Mouse (Mus musculus) heart, adult 2 months (tissue): ENCODE measurements around the gene Slc25a26. TPM values are rescaled to one million over a fixed set of nuclear protein-coding genes. Genes with fewer than 3 reads are reported as not detected.
A peak's percentile ranks its signal among the peaks of the same experiment; 100 is the strongest.

Experiments
- DNase-seq, 2 experiments: peaks; one replicate each; pipeline ENCODE4 v3.0.0; 2021
- H3K27ac ChIP-seq: fragments of 200-600 bp; 2 replicates; pipeline ENCODE4 v1.8.1; 2022
- H3K27me3 ChIP-seq: fragments of 200-500 bp; 2 replicates; pipeline ENCODE4 v1.6.1; 2012; ENCODE audit warnings: mild to moderate bottlenecking, low read length, inconsistent platforms, mixed read lengths; ENCODE audit not compliant: control insufficient read depth, insufficient read depth
- H3K36me3 ChIP-seq: fragments of 200-500 bp; 2 replicates; pipeline ENCODE4 v1.6.1; 2012; ENCODE audit warnings: low read length, inconsistent platforms; ENCODE audit not compliant: control insufficient read depth, insufficient read depth
- H3K4me1 ChIP-seq: fragments of 200-500 bp; 2 replicates; pipeline ENCODE4 v1.6.1; 2011; ENCODE audit warnings: low read length; ENCODE audit not compliant: control insufficient read depth, insufficient read depth
- H3K4me3 ChIP-seq: fragments of 200-600 bp; 2 replicates; pipeline ENCODE4 v1.8.1; 2022
- H3K79me2 ChIP-seq: fragments of 200-500 bp; replicated peaks from 2 replicates; pipeline ENCODE4 v1.6.1; 2012; ENCODE audit warnings: mild to moderate bottlenecking, inconsistent platforms, low read length, moderate library complexity, mixed read lengths; ENCODE audit not compliant: control insufficient read depth, insufficient read depth
- H3K9ac ChIP-seq: fragments of 200-500 bp; 2 replicates; pipeline ENCODE4 v1.6.1; 2012; ENCODE audit warnings: low read depth, mild to moderate bottlenecking, control low read depth, inconsistent platforms, low read length, mixed read lengths
- CTCF ChIP-seq: fragments of 200-600 bp; IDR thresholded peaks from 2 replicates; pipeline ENCODE4 v1.8.1; 2022; ENCODE audit warnings: antibody characterized with exemption, mild to moderate bottlenecking, moderate library complexity
- EP300 ChIP-seq: fragments of 200-500 bp; IDR thresholded peaks from 2 replicates; pipeline ENCODE4 v1.6.1; 2011; ENCODE audit warnings: low read depth, low read length, control low read depth; ENCODE audit not compliant: insufficient read depth
- POLR2A ChIP-seq: fragments of 200-500 bp; IDR thresholded peaks from 2 replicates; pipeline ENCODE4 v1.6.1; 2011; ENCODE audit warnings: mild to moderate bottlenecking, low read depth, low read length, control low read depth; ENCODE audit not compliant: insufficient read depth
- WGBS: fragments of 180-500 bp; shearing (Covaris S2); methylation state at CpG from one replicate; pipeline ENCODE4 v1.1.7; 2018; 5-methylcytosine and 5-hydroxymethylcytosine counted together
- intact Hi-C: fragments of 180-260 bp; cut with DNase I; formaldehyde crosslinking; loops from one replicate; pipeline ENCODE4 v1.15.1; 2025
- polyA plus RNA-seq: library from polyadenylated mRNA; depleted of rRNA; stranded (reverse); fragments of >200 nt; gene quantifications from 2 replicates; pipeline ENCODE4 v1.2.3, GENCODE M21; 2012
- total RNA-seq, 2 experiments: library from RNA; stranded (reverse); gene quantifications; 2 replicates each; pipeline ENCODE4 v1.2.3; 2021

The Slc25a26 gene
- total and polyA plus RNA-seq, 3 experiments, result 18.0 to 19.2 (median 18.7) TPM

GRCm38 (mm10) chr6:94640297-94640696 lies 140.2 kb downstream of the Slc25a26 start:
- intact Hi-C loops, result no loop called here
- no peak overlapping the region for H3K9ac ChIP-seq
- peaks cover 15% of the 10 kb centered on the region for H3K4me1 ChIP-seq

GRCm38 (mm10) chr6:94642048-94642447 lies 141.9 kb downstream of the Slc25a26 start:
- H3K27ac ChIP-seq, result no peak overlapping the region
- 73% methylated on average over 1 of the region's 1 CpGs for WGBS
- no peaks in the 10 kb centered on the region for H3K27me3 ChIP-seq
- H3K36me3 ChIP-seq, result no peaks in the 10 kb centered on the region
- intact Hi-C loops, result no loop called here
- H3K4me3 ChIP-seq, result no peak overlapping the region
- H3K4me1 ChIP-seq, result peaks cover 20% of the 10 kb centered on the region
- no peak overlapping the region for H3K9ac ChIP-seq
- 0 out of 2 replicates have a peak, but pooled peaks cover 2% of the 10 kb centered on the region for H3K79me2 ChIP-seq
- TF ChIP-seq CTCF (no peak), EP300 (no peak), POLR2A (no peak)
- no peak for DNase-seq

More at GRCm38 (mm10) chr6:94640297-94640696, 140.2 kb downstream of the Slc25a26 start:
- 0 out of 2 replicates have a peak, but pooled peaks cover 2% of the 10 kb centered on the region for H3K79me2 ChIP-seq
- no peaks in the 10 kb centered on the region for H3K36me3 ChIP-seq
- peak in 1 of 2 experiments; percentile 53 for DNase-seq
- TF ChIP-seq CTCF (no peak), EP300 (no peak), POLR2A (no peak)
- 29% methylated on average over 7 of the region's 7 CpGs for WGBS
- no peaks in the 10 kb centered on the region for H3K27me3 ChIP-seq
- H3K4me3 ChIP-seq, result no peak overlapping the region
- no peak overlapping the region for H3K27ac ChIP-seq

GRCm38 (mm10) chr6:94643989-94644388 lies 143.9 kb downstream of the Slc25a26 start:
- Histone ChIP-seq H3K36me3 (peaks cover 3% of the 10 kb centered on the region), H3K79me2 (0 out of 2 replicates have a peak, but pooled peaks cover 2% of the 10 kb centered on the region), H3K27me3 (no peaks in the 10 kb centered on the region), H3K4me1 (peaks cover 32% of the 10 kb centered on the region), H3K4me3 (no peak overlapping the region), H3K27ac (no peak overlapping the region; the same call in 1 of the 2 replicates), H3K9ac (no peak overlapping the region)
- 78% methylated on average over 2 of the region's 2 CpGs for WGBS
- TF ChIP-seq EP300, result no peak
- no peak for TF ChIP-seq POLR2A
- no peak for TF ChIP-seq CTCF
- intact Hi-C loops, result no loop called here
- no peak for DNase-seq

DNA sequence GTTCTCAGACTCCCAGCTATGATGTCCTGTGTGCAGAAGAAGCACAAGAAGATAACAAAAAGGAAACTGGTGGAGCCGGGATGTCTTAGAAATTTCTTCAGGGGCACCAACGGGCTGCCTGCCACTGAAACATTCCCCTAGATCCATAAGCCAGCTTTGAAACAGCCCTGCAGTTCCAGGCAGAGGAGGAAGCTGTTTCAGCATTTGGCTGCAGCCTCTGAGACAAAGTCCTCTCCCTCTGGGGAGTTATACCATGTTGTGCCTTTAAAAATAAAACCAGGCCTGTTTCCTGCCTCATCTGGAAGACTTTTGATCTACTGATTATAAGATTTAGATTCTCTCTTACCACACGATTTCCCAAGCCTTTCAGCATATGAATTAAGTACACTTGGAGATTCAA lies 144.5 kb downstream of the Slc25a26 start:
- Histone ChIP-seq H3K27ac (peak overlapping the region; percentile 18; the same call in 1 of the 2 replicates), H3K36me3 (peaks cover 3% of the 10 kb centered on the region), H3K4me1 (peaks cover 32% of the 10 kb centered on the region), H3K79me2 (0 out of 2 replicates have a peak, but pooled peaks cover 2% of the 10 kb centered on the region), H3K4me3 (no peak overlapping the region), H3K9ac (no peak overlapping the region), H3K27me3 (no peaks in the 10 kb centered on the region)
- intact Hi-C loops, result loop anchor here (5.0 kb wide), 1 partner anchor 53 kb away; no protein-coding TSS in a partner anchor
- WGBS, result 34% methylated on average over 3 of the region's 3 CpGs
- DNase-seq, result no peak
- TF ChIP-seq POLR2A (no peak), CTCF (no peak), EP300 (no peak)

DNA sequence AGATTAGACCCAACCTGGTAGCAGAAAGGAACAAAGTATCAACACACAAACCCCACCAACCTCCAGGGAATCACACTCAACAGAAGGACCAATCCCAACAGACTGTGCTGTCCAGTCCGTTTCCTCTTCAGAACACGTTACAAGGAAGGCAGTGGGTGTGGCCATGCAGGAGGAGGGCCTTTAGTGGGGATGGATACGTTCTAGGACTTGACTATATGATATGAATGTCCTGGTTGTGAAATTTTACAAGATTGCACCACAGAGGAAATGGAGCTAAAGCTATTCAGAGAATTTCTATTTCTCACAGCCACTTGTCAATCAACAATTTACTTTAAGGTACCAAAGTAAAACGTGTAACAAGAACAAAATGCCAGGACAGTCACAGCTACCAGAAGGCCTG lies 145.6 kb downstream of the Slc25a26 start:
- Histone ChIP-seq H3K9ac (no peak overlapping the region), H3K27me3 (no peaks in the 10 kb centered on the region), H3K4me3 (no peak overlapping the region), H3K79me2 (0 out of 2 replicates have a peak, but pooled peaks cover 2% of the 10 kb centered on the region), H3K36me3 (peaks cover 3% of the 10 kb centered on the region), H3K4me1 (peaks cover 27% of the 10 kb centered on the region), H3K27ac (no peak overlapping the region; the same call in 1 of the 2 replicates)
- no peak for DNase-seq
- intact Hi-C loops, result loop anchor here (5.0 kb wide), 1 partner anchor 52 kb away; no protein-coding TSS in a partner anchor
- WGBS, result 33% methylated on average over 4 of the region's 4 CpGs
- TF ChIP-seq EP300 (no peak), POLR2A (no peak), CTCF (no peak)

- H3K36me3 ChIP-seq, result peaks cover 3% of the 10 kb centered on the region
- WGBS, result 40% methylated on average over 6 of the region's 6 CpGs
- peaks cover 27% of the 10 kb centered on the region for H3K4me1 ChIP-seq
- H3K79me2 ChIP-seq, result 0 out of 2 replicates have a peak, but pooled peaks cover 2% of the 10 kb centered on the region
- H3K4me3 ChIP-seq, result no peak overlapping the region
- H3K27me3 ChIP-seq, result no peaks in the 10 kb centered on the region
- DNase-seq, result no peak
- H3K27ac ChIP-seq, result peak overlapping the region; percentile 31; the same call in 1 of the 2 replicates
- H3K9ac ChIP-seq, result no peak overlapping the region
- intact Hi-C loops, result loop anchor here (5.0 kb wide), 1 partner anchor 51 kb away; no protein-coding TSS in a partner anchor
- TF ChIP-seq POLR2A (no peak), CTCF (no peak), EP300 (no peak)
Measured at GRCm38 (mm10) chr6:94646274-94646863, 146.2 kb downstream of the Slc25a26 start.
